Mouse (Mus musculus): Measurements from ENCODE around the gene Acsl3. TPM values are rescaled to one million over a fixed set of nuclear protein-coding genes. Genes with fewer than 3 reads are reported as not detected.
A peak's percentile ranks its signal among the peaks of the same experiment; 100 is the strongest.

Acsl3 gene
- polyA plus RNA-seq, 1 experiment from 2014 or later: 22.7 TPM

DNA sequence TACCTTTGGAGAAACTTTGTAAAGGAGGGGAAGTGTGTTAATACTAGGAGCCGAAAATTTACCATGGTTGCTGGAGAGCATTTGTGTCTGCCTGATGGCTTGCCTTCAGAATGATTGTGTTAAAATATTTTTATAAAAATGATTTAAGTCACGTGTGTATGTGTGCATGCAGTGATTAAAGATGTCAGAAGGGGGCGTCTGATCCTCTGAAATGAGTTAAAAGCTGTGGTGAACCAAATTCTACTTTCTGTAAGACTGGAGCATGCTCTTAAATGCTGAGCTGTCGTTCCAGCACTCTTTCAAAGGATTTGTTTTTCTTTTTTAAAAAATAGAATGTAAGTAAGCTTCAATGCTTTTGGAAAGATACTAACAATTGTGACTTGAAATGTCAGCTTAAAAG, 49.7 kb downstream of the Acsl3 start:
- Histone ChIP-seq H3K9ac (replicated peaks; ENCODE audit: low read depth) (no peak overlapping the region), H3K9me3 (ENCODE audit: low read length) (no peaks in the 10 kb centered on the region), H3K4me3 (ENCODE audit: low read depth, low read length) (no peak overlapping the region), H3K4me1 (ENCODE audit: insufficient read depth, low read depth, low read length) (no peaks in the 10 kb centered on the region), H3K36me3 (ENCODE audit: insufficient read depth, low read length) (no peaks in the 10 kb centered on the region), H3K27me3 (replicated peaks; ENCODE audit: insufficient read depth, low read length) (no peaks in the 10 kb centered on the region), H3K27ac (ENCODE audit: low read length) (no peak overlapping the region), H3K4me2 (replicated peaks; ENCODE audit: low read depth, low read length) (no peak overlapping the region)
- ATAC-seq (no peak), DNase-seq (ENCODE audit: low spot score) (peak; percentile 28)
- 54% methylated on average over 4 of the region's 4 CpGs for WGBS
- TF ChIP-seq CTCF (IDR thresholded peaks at IDR 0.05) (peak; percentile 47), EP300 (IDR thresholded peaks at IDR 0.05) (no peak)

DNA sequence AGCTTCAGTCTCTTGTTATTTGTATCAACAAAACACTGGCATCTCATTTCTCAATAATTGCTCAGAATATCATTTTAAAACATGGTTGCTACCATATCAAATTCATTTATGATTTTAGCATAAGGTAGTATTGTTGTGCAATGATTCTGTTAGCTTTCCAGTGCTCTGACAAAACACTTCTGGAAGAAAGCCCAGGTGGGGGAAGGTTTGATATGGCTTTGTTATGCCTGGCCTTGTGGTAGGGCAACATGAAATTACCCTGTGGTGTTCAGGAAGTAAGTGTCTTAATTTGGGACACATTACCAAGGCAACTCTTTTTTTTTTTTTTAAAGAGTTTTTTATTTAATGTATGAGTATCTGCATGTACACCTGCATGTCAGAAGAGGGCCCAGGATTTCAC, 52.4 kb downstream of the Acsl3 start:
- H3K9me3 ChIP-seq (ENCODE audit: low read length): no peaks in the 10 kb centered on the region
- no peak overlapping the region for H3K4me3 ChIP-seq (ENCODE audit: low read depth, low read length)
- no peak overlapping the region for H3K9ac ChIP-seq (replicated peaks; ENCODE audit: low read depth)
- H3K4me1 ChIP-seq (ENCODE audit: insufficient read depth, low read depth, low read length): no peaks in the 10 kb centered on the region
- no peak for ATAC-seq
- H3K36me3 ChIP-seq (ENCODE audit: insufficient read depth, low read length): no peaks in the 10 kb centered on the region
- no peak for TF ChIP-seq EP300 (IDR thresholded peaks at IDR 0.05)
- TF ChIP-seq CTCF (IDR thresholded peaks at IDR 0.05): no peak
- H3K27ac ChIP-seq (ENCODE audit: low read length): no peak overlapping the region
- DNase-seq (ENCODE audit: low spot score): no peak
- H3K27me3 ChIP-seq (replicated peaks; ENCODE audit: insufficient read depth, low read length): no peaks in the 10 kb centered on the region
- H3K4me2 ChIP-seq (replicated peaks; ENCODE audit: low read depth, low read length): no peak overlapping the region

DNA sequence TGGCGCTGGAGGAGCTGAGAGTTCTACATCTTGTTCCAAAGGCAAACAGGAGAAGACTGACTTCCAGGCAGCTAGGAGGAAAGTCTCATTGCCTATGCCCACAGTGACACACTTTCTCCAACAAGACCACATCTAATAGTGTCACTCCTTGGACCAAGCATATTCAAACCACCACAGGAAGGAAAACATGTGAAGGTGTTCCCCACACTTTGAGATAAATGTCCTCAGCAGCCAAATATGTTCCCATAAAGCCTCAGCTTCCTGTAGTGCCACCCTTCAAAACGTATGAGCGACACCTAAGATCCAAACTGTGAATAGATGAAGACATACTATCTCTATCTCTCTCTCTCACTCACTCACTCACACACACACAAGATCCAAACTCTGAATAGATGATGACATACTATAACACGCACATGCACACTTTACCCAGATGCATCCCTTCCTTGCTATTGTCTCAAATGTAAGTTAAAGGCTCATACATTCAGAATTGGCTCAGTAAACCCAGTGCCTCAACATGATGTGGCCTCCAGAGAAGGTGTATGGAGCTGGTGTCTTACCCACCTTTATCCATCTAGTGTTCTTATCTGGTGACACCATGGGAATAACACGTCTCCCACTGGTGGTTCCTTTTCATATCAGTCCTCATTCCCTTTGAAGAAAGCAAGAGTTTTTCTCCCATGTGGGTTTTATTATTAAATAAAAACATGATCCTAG, 53.1 kb downstream of the Acsl3 start:
- WGBS: 73% methylated on average over 5 of the region's 5 CpGs
- H3K4me2 ChIP-seq (replicated peaks; ENCODE audit: low read depth, low read length): no peak overlapping the region
- no peaks in the 10 kb centered on the region for H3K9me3 ChIP-seq (ENCODE audit: low read length)
- H3K4me1 ChIP-seq (ENCODE audit: insufficient read depth, low read depth, low read length): no peaks in the 10 kb centered on the region
- no peak overlapping the region for H3K27ac ChIP-seq (ENCODE audit: low read length)
- no peak overlapping the region for H3K9ac ChIP-seq (replicated peaks; ENCODE audit: low read depth)
- ATAC-seq (no peak), DNase-seq (ENCODE audit: low spot score) (no peak)
- no peaks in the 10 kb centered on the region for H3K27me3 ChIP-seq (replicated peaks; ENCODE audit: insufficient read depth, low read length)
- TF ChIP-seq CTCF (IDR thresholded peaks at IDR 0.05) (no peak), EP300 (IDR thresholded peaks at IDR 0.05) (no peak)
- no peak overlapping the region for H3K4me3 ChIP-seq (ENCODE audit: low read depth, low read length)
- H3K36me3 ChIP-seq (ENCODE audit: insufficient read depth, low read length): no peaks in the 10 kb centered on the region

DNA sequence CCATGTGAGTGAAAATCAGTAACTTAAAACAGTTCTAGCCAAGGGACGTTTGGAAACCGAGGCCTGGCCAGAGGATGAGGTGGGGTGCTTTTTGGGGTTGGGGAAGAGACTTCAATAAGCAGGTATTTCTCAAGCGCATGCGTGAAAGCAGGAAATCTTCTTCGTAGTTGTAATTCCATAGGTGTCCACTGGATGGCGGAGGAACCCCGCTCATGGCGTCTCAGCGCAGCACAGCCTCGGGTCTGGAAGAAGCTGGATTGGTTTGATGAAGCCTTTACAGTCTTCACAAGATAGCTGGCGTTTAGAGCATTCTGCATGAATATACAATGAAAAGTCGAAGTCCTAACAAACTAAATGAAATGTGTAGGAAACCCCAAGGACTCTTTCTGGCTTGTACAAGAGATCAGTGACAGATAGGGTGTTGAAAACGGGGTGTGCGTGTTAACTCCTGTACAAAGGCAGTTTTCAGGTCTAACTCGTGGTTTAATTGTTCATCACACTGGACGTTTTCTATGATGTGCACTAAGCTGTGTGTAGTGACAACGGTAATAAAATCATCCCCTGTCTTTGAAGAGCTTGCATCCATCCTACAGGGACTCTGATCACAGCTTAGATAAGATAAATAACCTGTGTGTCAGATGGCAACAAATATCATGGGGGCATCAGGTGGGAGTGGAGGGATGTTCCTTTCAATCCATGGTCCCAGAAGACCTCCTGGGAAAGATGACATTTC, 67.0 kb downstream of the Acsl3 start:
- no peak overlapping the region for H3K9ac ChIP-seq (replicated peaks; ENCODE audit: low read depth)
- no peak overlapping the region for H3K27ac ChIP-seq (ENCODE audit: low read length)
- ATAC-seq: peak; percentile 70
- no peaks in the 10 kb centered on the region for H3K27me3 ChIP-seq (replicated peaks; ENCODE audit: insufficient read depth, low read length)
- no peak overlapping the region for H3K4me2 ChIP-seq (replicated peaks; ENCODE audit: low read depth, low read length)
- no peaks in the 10 kb centered on the region for H3K36me3 ChIP-seq (ENCODE audit: insufficient read depth, low read length)
- TF ChIP-seq EP300 (IDR thresholded peaks at IDR 0.05) (no peak), CTCF (IDR thresholded peaks at IDR 0.05) (peak; percentile 93)
- no peaks in the 10 kb centered on the region for H3K9me3 ChIP-seq (ENCODE audit: low read length)
- DNase-seq (ENCODE audit: low spot score): peak; percentile 89
- 12% methylated on average over 17 of the region's 17 CpGs for WGBS
- no peak overlapping the region for H3K4me3 ChIP-seq (ENCODE audit: low read depth, low read length)
- H3K4me1 ChIP-seq (ENCODE audit: insufficient read depth, low read depth, low read length): no peaks in the 10 kb centered on the region

DNA sequence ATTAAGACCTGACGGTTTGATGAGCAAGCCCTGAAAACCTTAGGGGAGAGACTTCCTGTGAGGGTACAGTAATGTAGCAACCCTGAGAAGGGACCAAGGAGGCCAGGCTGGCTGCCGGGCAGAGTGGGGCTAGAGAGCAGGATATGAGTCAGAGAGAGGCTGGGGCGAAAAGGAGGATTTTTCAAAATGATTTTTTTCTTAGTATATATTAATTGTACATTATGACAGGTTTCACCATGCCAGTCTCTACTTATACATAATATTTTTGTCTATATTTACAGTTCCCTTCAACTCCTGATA, 67.5 kb downstream of the Acsl3 start:
- H3K4me1 ChIP-seq (ENCODE audit: insufficient read depth, low read depth, low read length): no peaks in the 10 kb centered on the region
- TF ChIP-seq EP300 (IDR thresholded peaks at IDR 0.05): no peak
- TF ChIP-seq CTCF (IDR thresholded peaks at IDR 0.05): no peak
- WGBS: 38% methylated on average over 3 of the region's 3 CpGs

DNA sequence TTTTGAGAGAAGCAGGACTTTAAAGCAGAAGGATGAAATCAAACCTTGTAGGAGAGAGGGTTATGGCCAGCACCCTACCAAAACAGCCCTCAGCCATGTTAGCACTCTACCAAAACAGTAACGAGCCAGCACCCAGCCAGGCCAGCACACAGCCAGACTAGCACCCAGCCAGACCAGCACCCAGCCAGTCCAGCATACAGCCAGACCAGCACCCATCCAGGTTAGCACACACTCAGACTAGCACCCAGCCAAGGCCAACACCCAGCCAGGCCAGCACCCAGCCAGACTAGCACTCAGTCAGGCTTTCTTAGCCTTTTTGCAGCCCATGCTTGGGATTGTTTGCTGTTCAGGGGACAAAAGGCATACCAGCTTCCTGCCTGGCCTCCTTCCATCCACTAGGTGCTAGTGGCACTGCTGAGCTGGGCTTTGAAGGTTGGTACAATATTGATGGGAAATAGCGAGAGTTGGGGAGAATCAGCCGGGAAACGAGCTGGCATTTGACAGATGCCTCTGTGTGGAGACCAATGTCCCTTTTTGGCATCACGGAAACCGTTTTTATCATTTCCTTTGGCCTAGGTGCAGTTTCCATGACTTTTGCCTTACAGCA, 68.1 kb downstream of the Acsl3 start:
- H3K4me2 ChIP-seq (replicated peaks; ENCODE audit: low read depth, low read length): no peak overlapping the region
- no peaks in the 10 kb centered on the region for H3K9me3 ChIP-seq (ENCODE audit: low read length)
- no peak overlapping the region for H3K9ac ChIP-seq (replicated peaks; ENCODE audit: low read depth)
- no peaks in the 10 kb centered on the region for H3K36me3 ChIP-seq (ENCODE audit: insufficient read depth, low read length)
- ATAC-seq (no peak), DNase-seq (ENCODE audit: low spot score) (no peak)
- no peaks in the 10 kb centered on the region for H3K27me3 ChIP-seq (replicated peaks; ENCODE audit: insufficient read depth, low read length)
- WGBS: 45% methylated on average over 6 of the region's 6 CpGs
- no peak overlapping the region for H3K4me3 ChIP-seq (ENCODE audit: low read depth, low read length)
- no peaks in the 10 kb centered on the region for H3K4me1 ChIP-seq (ENCODE audit: insufficient read depth, low read depth, low read length)
- no peak overlapping the region for H3K27ac ChIP-seq (ENCODE audit: low read length)
- TF ChIP-seq CTCF (IDR thresholded peaks at IDR 0.05) (peak; percentile 47), EP300 (IDR thresholded peaks at IDR 0.05) (no peak)

More for the DNA sequence above, 67.5 kb downstream of the Acsl3 start:
- Histone ChIP-seq H3K4me3 (ENCODE audit: low read depth, low read length) (no peak overlapping the region), H3K27ac (ENCODE audit: low read length) (no peak overlapping the region), H3K9me3 (ENCODE audit: low read length) (no peaks in the 10 kb centered on the region), H3K9ac (replicated peaks; ENCODE audit: low read depth) (no peak overlapping the region), H3K27me3 (replicated peaks; ENCODE audit: insufficient read depth, low read length) (no peaks in the 10 kb centered on the region), H3K4me2 (replicated peaks; ENCODE audit: low read depth, low read length) (no peak overlapping the region), H3K36me3 (ENCODE audit: insufficient read depth, low read length) (no peaks in the 10 kb centered on the region)
- ATAC-seq (no peak), DNase-seq (ENCODE audit: low spot score) (no peak)

Measured in lung, postnatal 0 days (tissue).